Mouse (Mus musculus) kidney, adult 11 months (tissue): ENCODE results near the gene Dlk1.

Experiments
- DNase-seq: peaks from one replicate; pipeline ENCODE4 v3.0.0; 2022

Dlk1 gene

DNA sequence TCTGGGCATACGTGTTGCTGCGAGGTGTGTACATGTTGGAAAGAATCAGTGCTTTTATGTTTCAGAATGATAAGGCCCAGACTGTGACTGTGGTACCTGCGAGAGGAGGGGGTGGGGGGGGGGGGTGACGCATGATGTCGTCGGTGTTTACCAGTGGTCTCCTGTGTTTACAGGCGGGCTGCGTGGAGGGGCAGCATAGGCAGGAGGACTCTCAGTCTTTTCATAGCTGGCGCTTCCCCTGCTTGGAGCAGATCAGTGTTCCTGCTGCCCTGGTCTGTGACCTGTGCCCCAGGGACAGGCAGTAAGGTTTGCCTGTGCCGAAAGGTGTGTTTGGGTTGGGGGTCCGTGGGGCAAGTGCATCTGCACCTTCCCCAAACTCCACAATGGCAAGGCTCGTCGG lies at the start of gene Dlk1:
Gene Dlk1, plus strand, starts transcription at position 232 of the 400 bp plus-strand sequence.
- DNase-seq, result no peak

- no peak for DNase-seq
Observed at GRCm38 (mm10) chr12:109402943-109403342, 49.7 kb upstream of the Dlk1 start.

DNA sequence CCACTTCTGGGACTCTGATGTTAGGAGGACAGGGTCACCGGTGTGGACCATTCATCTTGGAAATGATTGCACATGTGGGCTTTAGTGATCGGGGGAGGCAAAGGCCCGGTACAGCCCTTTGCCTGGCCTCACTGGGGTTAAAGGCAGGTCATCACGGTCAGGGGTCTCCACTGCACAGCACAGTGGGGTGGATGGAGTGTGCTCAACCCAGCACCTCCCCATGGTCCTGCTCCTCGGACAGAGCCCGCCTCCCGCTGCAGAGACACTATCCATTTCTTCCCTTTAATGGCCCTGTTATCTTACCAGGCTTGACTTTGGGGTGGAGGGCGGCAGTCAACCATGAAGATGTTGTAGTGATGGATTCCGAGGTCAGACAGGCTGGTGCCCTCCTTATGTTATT lies 48.9 kb upstream of the Dlk1 start:
- DNase-seq, result no peak

DNA sequence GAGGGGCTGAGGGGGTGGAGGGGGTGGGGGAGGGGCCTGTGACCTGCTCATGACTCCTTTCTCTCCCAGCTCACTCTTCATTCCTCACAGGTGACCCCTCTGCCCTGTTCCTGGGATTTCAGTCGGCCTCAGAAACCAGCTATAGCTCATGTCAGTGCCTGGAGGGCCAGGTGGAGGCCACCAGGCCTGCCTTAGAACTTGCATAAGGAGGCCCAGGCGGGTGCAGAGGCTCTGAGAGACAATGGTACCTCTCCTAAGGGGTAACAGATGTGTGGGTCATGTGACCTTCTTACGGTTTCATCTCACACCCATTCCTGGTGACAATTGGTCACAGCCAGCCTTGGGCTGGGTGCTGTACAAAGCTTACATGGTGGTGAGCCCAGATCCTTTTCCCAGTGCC lies 46.6 kb upstream of the Dlk1 start:
- DNase-seq, result no peak

DNA sequence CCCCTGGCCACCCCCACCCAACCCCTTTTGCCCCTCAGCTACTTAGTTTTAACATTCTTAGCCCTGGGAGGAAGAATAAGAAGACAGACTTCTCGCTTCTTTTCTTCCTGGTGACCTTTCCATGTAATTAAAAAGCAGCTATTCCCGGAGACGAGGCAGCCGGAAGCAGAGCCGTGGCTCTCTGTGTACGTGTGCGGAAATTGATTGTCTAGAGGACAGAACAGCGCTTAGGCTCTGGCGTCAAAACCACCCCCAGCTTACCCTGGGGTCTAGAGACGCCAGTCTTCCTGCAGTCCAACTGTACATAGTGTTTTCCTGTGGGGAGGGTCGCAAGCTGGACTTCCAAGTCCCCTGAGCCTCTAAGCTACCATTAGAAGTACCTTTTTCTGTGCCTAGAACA lies 41.9 kb upstream of the Dlk1 start:
- no peak for DNase-seq

DNA sequence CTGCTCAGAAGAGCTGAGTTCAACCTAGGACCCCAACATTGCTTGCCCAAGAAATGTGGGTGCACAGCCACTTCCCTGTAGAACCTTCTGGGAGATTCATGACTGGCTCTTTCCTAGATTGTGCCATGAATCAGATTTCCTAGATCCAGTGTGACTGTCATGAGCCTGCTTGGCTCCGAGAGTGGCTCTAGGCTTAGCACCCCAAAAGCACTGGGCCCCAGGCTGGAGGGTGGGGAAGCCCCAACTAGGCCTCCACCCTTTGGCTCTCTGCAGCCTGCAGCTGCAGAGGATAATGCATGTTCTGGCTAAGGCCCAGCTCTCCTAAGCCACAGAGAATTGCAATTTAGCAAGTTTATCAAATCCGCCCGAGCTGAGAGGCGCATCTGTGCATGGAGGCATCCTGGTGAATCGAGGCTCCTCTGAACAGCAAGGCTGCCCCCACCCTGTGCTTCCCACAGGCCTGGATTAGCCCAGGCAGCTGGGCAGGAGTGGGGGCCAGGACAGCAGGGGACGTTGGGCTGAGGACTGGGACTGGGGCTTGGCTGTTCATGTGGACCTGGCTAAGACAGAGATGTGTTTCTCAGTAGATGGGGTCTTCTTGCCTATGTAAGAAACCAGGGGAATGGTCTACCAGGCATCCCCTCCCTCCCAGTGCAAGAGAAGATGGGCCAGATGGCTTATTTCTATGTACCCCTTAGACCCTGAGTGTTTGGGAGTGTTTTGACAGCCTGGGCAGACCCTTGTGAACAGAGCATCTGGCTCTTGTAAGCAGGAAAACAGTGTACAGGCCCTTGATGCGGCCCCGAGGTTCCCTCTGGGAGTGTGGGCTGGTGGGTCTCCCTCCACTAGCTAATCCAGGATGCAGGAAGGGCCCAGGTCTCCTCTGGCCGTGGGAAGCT lies 41.2 kb upstream of the Dlk1 start:
- no peak for DNase-seq

GRCm38 (mm10) chr12:109412071-109412440 lies 40.6 kb upstream of the Dlk1 start:
- DNase-seq, result no peak

GRCm38 (mm10) chr12:109412675-109413074 lies 39.9 kb upstream of the Dlk1 start:
- no peak for DNase-seq

DNA sequence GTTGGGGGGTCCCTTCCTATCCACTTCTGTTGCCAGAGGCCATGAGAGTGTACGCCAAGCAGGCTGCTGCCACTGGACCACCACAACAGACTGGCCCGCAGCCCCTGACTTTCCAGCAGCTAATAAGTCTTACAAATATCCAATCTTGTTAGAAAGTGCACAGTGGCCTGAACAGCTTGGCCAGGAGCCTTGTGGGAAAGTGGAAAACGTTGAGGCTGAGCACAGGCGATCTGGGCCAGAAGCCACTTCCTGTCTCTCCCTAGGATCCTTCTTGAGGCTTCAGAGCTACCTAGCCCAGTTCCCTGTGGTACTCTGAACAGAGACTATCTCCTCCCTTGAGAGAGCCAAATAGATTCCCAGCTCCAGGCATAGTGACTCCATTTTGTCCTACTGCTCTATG lies 39.3 kb upstream of the Dlk1 start:
- DNase-seq, result no peak

- no peak for DNase-seq
Observed at GRCm38 (mm10) chr12:109416681-109417080, 35.9 kb upstream of the Dlk1 start.

DNA sequence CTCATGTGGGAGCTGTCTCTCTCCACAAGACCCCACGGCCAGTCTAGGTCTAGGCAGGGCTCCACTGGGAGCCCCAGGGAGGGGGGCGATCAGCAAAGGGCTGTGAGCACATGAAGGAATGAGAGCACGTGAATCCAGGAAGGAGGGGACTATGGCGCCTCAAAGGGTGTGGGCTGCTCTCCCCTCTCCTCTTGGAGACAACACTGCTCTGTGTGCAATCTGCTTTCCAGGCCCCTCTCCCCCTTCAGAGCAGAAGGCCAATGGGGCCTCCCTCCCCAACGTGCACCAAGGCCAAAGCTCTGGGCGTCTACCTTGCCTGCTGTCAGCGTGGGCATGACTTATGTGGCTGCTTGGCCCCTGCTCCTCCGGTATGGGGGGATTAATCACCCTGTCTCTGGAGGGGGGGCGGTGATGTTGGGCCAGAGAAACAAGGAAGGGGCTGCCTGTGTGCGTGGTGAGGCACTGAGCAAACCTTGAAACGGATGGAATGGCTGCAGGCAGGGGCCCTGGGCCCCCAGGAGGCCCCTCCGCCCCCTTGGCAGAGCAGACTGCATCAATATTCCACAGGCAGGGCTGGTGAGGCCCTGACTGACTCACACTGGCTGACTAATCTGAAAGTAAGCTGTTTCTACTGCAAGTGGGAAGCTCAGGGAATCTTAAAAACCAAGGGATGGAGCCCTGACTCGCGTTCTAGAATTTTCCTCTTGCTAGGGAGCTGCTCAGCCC lies 35.0 kb upstream of the Dlk1 start:
- no peak for DNase-seq

GRCm38 (mm10) chr12:109420006-109420405 lies 32.6 kb upstream of the Dlk1 start:
- DNase-seq, result no peak

DNA sequence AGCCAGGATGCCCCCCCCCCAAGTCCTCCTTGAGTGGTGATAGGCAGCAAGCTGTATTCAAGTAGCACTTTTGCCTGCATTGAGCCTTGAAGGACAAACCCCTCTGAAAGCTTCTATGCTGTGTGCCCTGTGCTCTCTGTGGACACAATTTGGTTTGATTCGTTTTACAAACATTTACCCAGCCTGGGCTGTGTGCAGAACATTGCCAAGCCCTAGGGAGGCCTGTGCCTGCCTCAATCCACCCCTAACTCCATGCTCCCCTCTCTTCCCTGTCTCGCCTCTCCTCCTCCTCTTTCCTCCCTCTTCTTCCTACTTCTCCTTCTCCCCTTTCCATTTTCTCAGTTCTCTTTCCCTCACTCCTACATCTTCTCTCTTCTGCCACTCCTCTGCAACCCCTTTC lies 29.5 kb upstream of the Dlk1 start:
- DNase-seq, result no peak

DNA sequence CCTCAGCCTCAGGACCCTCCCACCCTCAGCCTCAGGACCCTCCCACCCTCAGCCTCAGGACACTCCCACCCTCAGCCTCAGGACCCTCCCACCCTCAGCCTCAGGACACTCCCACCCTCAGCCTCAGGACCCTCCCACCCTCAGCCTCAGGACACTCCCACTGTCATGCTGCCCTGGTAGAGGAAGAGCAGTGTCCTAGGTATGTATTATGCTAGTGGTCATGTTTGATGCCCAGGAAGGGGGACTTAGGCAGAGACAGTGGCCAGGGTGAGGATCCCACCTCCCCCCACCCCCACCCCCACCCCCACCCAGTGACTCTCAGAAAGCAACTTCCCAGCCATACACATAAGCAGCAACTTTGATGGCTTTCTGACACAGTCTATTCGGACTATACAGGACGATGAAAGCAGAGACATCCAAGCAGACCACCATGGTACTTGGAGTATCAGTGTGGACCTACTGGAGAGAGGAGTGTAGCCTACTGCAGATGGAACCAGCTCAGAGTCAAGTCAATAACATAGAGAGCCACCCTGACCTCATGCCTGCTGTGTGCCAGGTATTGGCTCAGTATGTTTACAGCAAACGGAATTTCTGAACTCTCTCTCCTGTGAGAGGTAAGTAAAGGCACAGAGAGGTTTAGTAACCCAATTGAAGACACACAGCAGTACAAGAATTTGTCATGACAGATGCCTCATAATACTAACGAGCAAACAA lies 28.8 kb upstream of the Dlk1 start:
- DNase-seq, result no peak

GRCm38 (mm10) chr12:109424753-109425332 lies 27.8 kb upstream of the Dlk1 start:
- no peak for DNase-seq

- DNase-seq, result no peak
Observed at GRCm38 (mm10) chr12:109425982-109426381, 26.6 kb upstream of the Dlk1 start.

DNA sequence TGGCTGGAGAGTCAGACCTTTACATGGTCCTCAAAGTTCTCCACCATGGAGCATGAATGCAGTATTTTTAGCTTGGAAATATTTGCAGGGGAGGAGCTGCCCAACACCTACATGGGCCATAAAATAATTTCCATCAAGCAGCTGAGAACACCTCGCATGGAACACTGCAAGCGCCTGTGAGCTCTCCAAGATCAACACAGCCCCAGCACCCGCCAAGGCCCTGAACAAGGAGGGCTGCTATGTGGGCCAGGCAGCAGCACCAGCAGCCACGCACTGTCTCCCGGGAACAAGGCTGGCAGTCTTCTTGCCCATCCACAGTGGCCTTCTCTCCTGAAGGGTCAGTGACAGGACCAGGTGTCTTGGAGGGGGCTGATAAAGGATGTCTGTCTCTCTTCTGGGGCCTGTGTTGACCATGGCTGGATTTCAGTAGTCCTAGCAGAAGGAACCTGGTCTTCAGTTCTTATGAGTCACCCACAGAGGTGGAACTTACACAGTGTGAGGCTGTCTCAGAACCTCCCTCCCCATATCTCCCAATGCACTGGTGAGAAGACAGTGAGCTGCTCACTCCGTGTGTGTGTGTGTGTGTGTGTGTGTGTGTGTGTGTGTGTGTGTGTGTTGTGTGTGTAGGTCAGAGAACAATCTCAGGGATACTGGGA lies 20.0 kb upstream of the Dlk1 start:
- DNase-seq, result no peak

DNA sequence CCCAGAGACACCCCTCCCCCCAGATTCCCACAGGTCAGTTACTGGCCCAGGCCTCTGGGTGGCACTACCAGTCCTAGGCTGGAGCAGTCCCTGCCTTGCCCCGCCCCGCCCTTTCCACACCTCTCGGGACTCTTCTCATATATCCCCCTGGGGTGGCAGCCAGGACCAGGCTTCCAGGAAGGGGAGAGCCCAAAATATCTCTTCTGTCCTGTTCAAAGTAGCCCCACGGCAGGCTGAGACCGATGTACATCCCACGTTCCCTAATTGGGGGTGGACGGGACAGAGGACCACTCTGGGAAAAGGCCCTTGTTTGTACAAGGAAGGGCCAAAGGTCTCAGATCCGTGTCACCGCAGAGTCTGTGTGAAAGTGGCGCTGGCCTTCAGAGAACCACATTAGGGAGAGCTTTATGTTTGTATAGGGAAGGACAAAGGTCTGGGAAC lies 16.2 kb upstream of the Dlk1 start:
- DNase-seq, result no peak

DNA sequence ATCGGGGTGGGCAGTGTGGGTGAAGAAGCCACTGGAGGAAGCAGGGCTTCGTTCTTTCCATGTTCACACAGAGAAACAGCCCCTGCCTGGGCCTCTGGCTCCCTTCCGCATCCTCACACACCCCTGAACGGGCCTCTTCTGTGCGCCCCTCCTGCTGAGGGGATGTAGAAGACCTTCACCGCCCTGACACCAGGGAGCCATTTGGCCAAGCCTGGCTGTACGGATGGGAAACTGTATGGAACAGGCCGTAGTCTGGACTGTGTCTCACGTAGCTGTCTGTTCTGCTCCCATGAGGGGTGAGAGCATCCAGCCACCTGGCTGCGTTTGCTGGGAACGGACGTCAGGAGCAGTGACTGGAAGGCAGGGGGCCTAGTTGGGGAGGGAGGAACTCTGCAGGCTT lies 15.8 kb upstream of the Dlk1 start:
- no peak for DNase-seq

- peak; percentile 26 for DNase-seq
Observed at GRCm38 (mm10) chr12:109437559-109438350, 14.9 kb upstream of the Dlk1 start.

- no peak for DNase-seq
Observed at GRCm38 (mm10) chr12:109438383-109438782, 14.2 kb upstream of the Dlk1 start.

DNA sequence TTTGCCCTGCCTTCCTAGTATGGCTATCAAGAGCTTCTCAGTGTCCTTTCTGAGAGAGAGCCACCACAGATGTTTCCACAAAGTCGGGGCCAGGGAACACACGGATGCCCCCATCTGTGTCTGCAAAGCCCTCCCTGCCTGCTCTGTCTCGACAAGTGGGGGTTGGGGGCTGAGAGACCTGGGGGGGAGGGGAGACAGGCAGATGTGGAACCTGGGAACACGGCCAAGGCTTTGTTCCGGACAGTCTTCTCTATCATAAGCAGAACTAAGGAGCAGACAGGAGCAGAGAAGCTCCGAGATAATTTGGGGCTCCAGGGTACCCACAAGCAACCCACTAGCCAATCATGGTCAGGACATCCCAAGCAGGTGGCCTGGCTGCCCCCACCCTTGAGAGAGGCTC lies 12.6 kb upstream of the Dlk1 start:
- no peak for DNase-seq
